Mouse (Mus musculus) intestine, embryonic 15.5 days (tissue): Measurements from ENCODE around the gene Pecam1. TPM values are rescaled to one million over a fixed set of nuclear protein-coding genes. Genes with fewer than 3 reads are reported as not detected.

ENCODE experiments used
- ATAC-seq: fragments of 200-750 bp; cut with Nextera tagmentation; 2 replicates; pipeline ENCODE4 v1.8.0; 2017; ENCODE audit warnings: moderate TSS enrichment, moderate library complexity
- H3K27ac ChIP-seq: fragments of 300-500 bp; sonication (generic); 2 replicates; pipeline ENCODE4 v1.5.1; 2015; ENCODE audit warnings: mild to moderate bottlenecking, inconsistent platforms
- H3K27me3 ChIP-seq: fragments of 300-500 bp; sonication (generic); replicated peaks from 2 replicates; pipeline ENCODE4 v1.6.1; 2015; ENCODE audit warnings: inconsistent platforms
- H3K36me3 ChIP-seq: fragments of 300-500 bp; sonication (generic); 2 replicates; pipeline ENCODE4 v1.6.1; 2015; ENCODE audit warnings: inconsistent platforms
- H3K4me1 ChIP-seq: fragments of 300-500 bp; sonication (generic); replicated peaks from 2 replicates; pipeline ENCODE4 v1.6.1; 2015; ENCODE audit warnings: inconsistent platforms
- H3K4me2 ChIP-seq: fragments of 300-500 bp; sonication (generic); replicated peaks from 2 replicates; pipeline ENCODE4 v1.6.1; 2015; ENCODE audit warnings: mild to moderate bottlenecking, inconsistent platforms
- H3K4me3 ChIP-seq: fragments of 300-500 bp; sonication (generic); replicated peaks from 2 replicates; pipeline ENCODE4 v1.5.1; 2015; ENCODE audit warnings: inconsistent platforms
- H3K9ac ChIP-seq: fragments of 300-500 bp; sonication (generic); 2 replicates; pipeline ENCODE4 v1.6.1; 2015; ENCODE audit warnings: inconsistent platforms
- H3K9me3 ChIP-seq: fragments of 300-500 bp; sonication (generic); 2 replicates; pipeline ENCODE4 v1.6.1; 2016; ENCODE audit warnings: inconsistent platforms
- WGBS: fragments of 180-500 bp; shearing (Covaris S2); methylation state at CpG from one replicate; pipeline ENCODE4 v1.1.7; 2015; 5-methylcytosine and 5-hydroxymethylcytosine counted together
- polyA plus RNA-seq: library from polyadenylated mRNA; unstranded; fragments of >200 nt; fragmentation: Nextera tagmentation; extraction: Ambion mirVana; gene quantifications from 2 replicates; pipeline ENCODE4 v1.2.1, GENCODE M21; 2015

The Pecam1 gene
- polyA plus RNA-seq, 1 experiment from 2014 or later, result 49.3 TPM

DNA sequence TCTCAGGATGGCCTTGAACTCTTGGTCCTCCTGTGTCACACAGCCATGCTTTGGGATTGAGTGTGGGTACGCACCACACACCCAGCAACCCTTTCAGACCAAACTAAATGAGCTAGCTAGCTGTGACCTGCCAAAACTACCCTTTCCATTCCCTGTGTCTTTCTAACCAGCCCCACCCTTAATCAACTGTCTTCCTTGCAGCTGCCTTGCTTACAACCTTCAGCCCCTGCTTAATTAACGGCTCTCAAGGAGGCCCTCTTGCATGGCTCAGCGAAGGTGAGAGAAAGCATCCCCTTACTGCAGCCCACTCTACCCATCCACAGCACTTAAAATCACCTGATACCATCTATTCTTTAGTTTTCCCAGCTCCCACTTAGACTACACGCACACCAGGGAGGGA, 73.1 kb downstream of the Pecam1 start:
- peaks cover 18% of the 10 kb centered on the region for H3K4me1 ChIP-seq
- no peak overlapping the region for H3K4me2 ChIP-seq
- 79% methylated on average over 4 of the region's 4 CpGs for WGBS
- H3K9me3 ChIP-seq, result no peaks in the 10 kb centered on the region
- no peak overlapping the region for H3K4me3 ChIP-seq
- no peaks in the 10 kb centered on the region for H3K27me3 ChIP-seq
- ATAC-seq, result no peak
- no peak overlapping the region for H3K27ac ChIP-seq
- no peaks in the 10 kb centered on the region for H3K36me3 ChIP-seq
- no peak overlapping the region for H3K9ac ChIP-seq

DNA sequence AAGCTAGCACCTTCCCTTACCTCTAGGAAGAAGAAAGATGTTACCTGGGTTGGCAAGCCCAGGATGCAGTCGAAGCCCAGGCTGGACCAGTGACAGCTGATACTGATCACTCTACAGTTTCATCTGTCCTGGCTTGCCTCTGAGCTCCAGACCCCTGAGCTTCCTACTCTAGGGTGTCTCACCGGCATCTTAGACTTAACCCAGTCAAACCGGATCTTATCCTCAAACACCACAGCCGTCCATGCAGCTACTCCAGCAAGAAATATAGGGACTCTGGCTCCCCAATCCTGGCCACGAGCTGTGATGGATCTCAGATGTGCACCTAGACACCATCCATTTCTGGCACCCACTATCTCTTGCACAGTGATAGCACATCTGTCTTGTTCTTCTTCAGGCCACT, 74.6 kb downstream of the Pecam1 start:
- no peak overlapping the region for H3K4me2 ChIP-seq
- no peak overlapping the region for H3K9ac ChIP-seq
- ATAC-seq, result no peak
- peaks cover 18% of the 10 kb centered on the region for H3K4me1 ChIP-seq
- no peak overlapping the region for H3K4me3 ChIP-seq
- H3K27ac ChIP-seq, result no peak overlapping the region
- H3K9me3 ChIP-seq, result no peaks in the 10 kb centered on the region
- WGBS, result 82% methylated on average over 5 of the region's 5 CpGs
- H3K36me3 ChIP-seq, result no peaks in the 10 kb centered on the region
- no peaks in the 10 kb centered on the region for H3K27me3 ChIP-seq

DNA sequence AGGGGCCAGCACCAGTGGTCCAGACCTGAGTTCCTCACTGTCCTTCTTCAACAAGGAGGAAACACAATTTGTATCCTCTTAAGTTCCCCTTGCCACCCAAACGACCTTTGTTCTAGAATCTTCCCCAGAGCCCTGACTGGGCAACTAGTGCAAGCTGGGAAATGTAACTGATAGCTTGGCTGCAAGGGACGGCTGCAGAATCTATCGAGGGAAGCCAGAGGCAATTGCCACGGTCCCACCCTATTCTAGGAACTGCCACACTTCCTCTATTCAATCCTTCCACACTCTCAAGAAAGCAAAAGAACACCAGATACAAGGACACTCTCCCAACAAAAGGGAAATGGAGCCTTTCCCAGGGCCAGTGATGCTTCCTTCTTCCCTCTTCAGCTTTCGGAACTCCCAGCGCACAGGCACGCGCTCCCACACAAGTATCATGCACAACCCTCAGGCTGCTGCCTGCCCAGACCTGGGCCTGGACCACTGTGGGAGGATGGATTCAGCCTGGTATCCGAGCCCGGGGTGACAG, 75.2 kb downstream of the Pecam1 start:
- 52% methylated on average over 10 of the region's 10 CpGs for WGBS

DNA sequence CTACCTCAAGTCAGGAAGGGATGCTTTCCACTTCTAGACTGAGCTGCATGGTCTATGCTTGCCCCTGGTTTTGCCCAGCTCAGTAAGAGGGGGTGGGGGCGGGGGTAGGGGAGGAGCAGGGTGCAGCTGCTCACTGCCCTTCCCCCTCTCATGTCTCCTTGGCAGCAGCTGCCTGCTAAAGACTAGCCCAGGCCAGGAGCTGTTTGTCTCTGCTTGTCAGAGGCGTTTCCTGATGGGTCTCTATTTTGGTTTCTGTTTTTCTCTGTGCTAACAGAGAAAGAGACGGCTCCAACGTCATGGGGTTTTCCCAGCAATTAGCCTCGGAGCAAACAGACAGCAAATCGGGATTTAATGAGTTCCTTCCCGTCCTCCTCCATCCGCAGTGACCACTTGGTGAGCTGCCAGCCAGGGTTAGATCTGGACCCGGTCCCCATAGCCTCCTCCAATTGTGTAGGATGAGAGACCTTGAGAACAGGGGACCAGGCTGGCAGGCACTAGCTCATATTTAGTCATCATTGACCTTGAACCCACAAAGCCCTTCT, 75.7 kb downstream of the Pecam1 start:
- Histone ChIP-seq H3K27ac (peak overlapping the region; percentile 72), H3K4me2 (peak overlapping the region; percentile 51), H3K4me1 (peaks cover 20% of the 10 kb centered on the region), H3K27me3 (no peaks in the 10 kb centered on the region), H3K4me3 (0 out of 2 replicates have a peak overlapping the region, but pooled peaks have one; percentile 9), H3K36me3 (no peaks in the 10 kb centered on the region), H3K9ac (no peak overlapping the region), H3K9me3 (no peaks in the 10 kb centered on the region)
- 4% methylated on average over 9 of the region's 9 CpGs for WGBS
- peak; percentile 78 for ATAC-seq

More for the DNA sequence above, 75.2 kb downstream of the Pecam1 start:
- ATAC-seq, result peak; percentile 31
- Histone ChIP-seq H3K9me3 (no peaks in the 10 kb centered on the region), H3K36me3 (no peaks in the 10 kb centered on the region), H3K27ac (peak overlapping the region; percentile 72; the same call in 1 of the 2 replicates), H3K4me3 (no peak overlapping the region), H3K9ac (no peak overlapping the region), H3K4me2 (peak overlapping the region; percentile 51; the same call in 1 of the 2 replicates), H3K4me1 (peaks cover 18% of the 10 kb centered on the region), H3K27me3 (no peaks in the 10 kb centered on the region)

GRCm38 (mm10) chr11:106673727-106674611, 76.5 kb downstream of the Pecam1 start:
- no peak overlapping the region for H3K9ac ChIP-seq
- no peak for ATAC-seq
- H3K4me3 ChIP-seq, result no peak overlapping the region
- no peaks in the 10 kb centered on the region for H3K27me3 ChIP-seq
- H3K4me2 ChIP-seq, result peak overlapping the region; percentile 51
- H3K27ac ChIP-seq, result peak overlapping the region; percentile 72
- no peaks in the 10 kb centered on the region for H3K9me3 ChIP-seq
- WGBS, result 65% methylated on average over 8 of the region's 8 CpGs
- no peaks in the 10 kb centered on the region for H3K36me3 ChIP-seq
- peaks cover 22% of the 10 kb centered on the region for H3K4me1 ChIP-seq

DNA sequence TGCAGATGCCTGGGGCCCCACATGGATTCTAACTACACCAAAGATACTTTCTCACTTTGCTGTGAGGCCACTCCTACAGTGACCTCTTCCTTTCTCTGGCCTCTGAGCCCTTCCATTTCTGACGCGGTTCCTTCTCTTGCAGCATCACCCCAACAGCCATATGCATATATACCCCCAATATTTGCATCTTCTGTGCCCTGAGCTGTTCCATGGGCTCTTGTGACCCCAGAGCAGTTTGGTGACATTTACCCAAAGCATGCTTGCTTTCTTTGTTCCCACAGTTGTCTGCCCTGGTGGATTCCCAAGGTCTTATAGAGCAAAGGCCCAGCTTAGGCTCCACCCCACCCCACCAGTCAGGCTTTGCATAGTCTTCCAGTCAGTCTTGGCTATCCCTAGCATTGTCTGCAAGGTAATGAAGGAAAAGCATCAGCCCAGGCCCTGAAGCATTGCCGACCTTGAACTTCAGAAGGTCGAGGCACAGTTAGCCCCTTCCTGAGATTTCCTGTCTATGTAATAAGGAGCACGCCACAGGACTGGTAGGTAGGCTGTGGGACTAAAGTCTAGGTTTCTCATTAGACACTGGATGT, 77.4 kb downstream of the Pecam1 start:
- Histone ChIP-seq H3K4me1 (peaks cover 22% of the 10 kb centered on the region), H3K4me3 (no peak overlapping the region), H3K9ac (no peak overlapping the region), H3K9me3 (no peaks in the 10 kb centered on the region), H3K27me3 (no peaks in the 10 kb centered on the region), H3K27ac (no peak overlapping the region), H3K4me2 (no peak overlapping the region), H3K36me3 (no peaks in the 10 kb centered on the region)
- ATAC-seq, result no peak
- WGBS, result 81% methylated on average over 5 of the region's 5 CpGs

DNA sequence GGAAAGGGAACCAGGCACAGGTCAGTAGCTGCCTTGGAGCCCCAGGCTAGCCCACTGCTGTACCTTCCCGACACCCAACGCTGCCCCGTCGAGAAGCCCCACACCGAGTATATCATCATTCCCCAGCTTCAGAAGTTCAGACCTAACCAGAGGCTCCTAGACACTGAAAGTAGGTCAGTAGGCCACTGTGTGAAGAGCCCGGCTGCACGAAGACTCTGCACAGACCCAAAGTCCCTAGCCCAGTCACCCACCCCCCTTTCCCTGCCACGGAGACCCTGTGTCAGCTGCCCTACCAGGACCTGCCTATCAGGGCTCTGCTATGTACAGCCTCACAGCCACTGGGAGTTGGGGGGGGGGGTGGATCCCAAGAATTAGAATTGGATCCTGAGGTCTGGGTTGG, 78.6 kb downstream of the Pecam1 start:
- H3K27me3 ChIP-seq, result no peaks in the 10 kb centered on the region
- no peaks in the 10 kb centered on the region for H3K36me3 ChIP-seq
- H3K4me3 ChIP-seq, result no peak overlapping the region
- H3K4me1 ChIP-seq, result peaks cover 22% of the 10 kb centered on the region
- H3K4me2 ChIP-seq, result no peak overlapping the region
- ATAC-seq, result no peak
- H3K9ac ChIP-seq, result no peak overlapping the region
- no peaks in the 10 kb centered on the region for H3K9me3 ChIP-seq
- no peak overlapping the region for H3K27ac ChIP-seq
- WGBS, result 87% methylated on average over 8 of the region's 8 CpGs

DNA sequence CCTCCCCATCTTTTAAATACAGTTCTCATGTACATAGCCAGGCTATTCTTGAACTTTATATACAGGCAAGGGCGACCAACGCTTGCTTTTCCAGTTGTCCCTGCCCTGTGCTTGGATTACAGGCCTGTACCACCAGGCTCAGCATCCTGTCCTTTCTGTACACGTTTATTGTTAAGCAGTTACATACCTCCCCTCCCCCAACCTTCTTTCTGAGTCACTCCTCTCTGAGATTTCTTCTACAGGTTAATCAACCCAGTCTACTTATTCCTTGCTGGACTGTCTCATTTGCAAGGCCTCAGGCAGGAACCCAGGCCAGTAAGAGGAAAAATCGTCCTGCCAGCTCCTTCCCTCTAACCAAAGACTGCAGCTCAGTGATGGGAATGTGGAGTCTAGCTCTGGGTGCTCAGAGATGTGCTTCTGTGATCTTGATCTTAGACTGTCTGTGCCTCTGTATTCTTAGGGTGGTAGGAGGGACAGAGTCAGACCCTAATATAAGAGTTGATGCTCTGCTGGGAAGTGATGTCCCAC, 79.4 kb downstream of the Pecam1 start:
- no peak overlapping the region for H3K4me3 ChIP-seq
- no peaks in the 10 kb centered on the region for H3K27me3 ChIP-seq
- H3K4me2 ChIP-seq, result no peak overlapping the region
- no peak for ATAC-seq
- no peak overlapping the region for H3K9ac ChIP-seq
- 68% methylated on average over 4 of the region's 4 CpGs for WGBS
- peaks cover 22% of the 10 kb centered on the region for H3K4me1 ChIP-seq
- no peaks in the 10 kb centered on the region for H3K9me3 ChIP-seq
- H3K36me3 ChIP-seq, result no peaks in the 10 kb centered on the region
- no peak overlapping the region for H3K27ac ChIP-seq

- H3K4me2 ChIP-seq, result no peak overlapping the region
- no peaks in the 10 kb centered on the region for H3K27me3 ChIP-seq
- no peaks in the 10 kb centered on the region for H3K36me3 ChIP-seq
- no peaks in the 10 kb centered on the region for H3K9me3 ChIP-seq
- H3K4me3 ChIP-seq, result no peak overlapping the region
- no peak overlapping the region for H3K27ac ChIP-seq
- H3K4me1 ChIP-seq, result peaks cover 21% of the 10 kb centered on the region
- 81% methylated on average over 3 of the region's 3 CpGs for WGBS
- ATAC-seq, result no peak
- H3K9ac ChIP-seq, result no peak overlapping the region
These were observed 80.2 kb downstream of the Pecam1 start for GRCm38 (mm10) chr11:106670266-106670665.

DNA sequence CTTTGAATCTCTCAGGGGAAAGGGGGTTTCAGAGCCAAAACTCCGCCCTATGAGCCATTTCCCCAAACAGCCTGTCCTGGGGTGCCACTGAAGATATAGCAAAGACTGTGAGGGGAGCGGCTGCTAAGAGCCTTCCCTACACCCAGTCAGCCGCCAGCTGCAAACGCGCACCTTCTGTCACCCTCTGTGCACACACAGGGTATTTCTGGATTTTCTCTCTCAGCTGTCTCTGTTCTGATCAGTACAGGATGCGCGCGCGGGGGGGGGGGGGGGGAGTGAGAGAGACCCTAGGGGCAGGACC, 80.6 kb downstream of the Pecam1 start:
- Histone ChIP-seq H3K27me3 (no peaks in the 10 kb centered on the region), H3K4me3 (no peak overlapping the region), H3K27ac (no peak overlapping the region), H3K36me3 (no peaks in the 10 kb centered on the region), H3K9ac (no peak overlapping the region), H3K9me3 (no peaks in the 10 kb centered on the region), H3K4me1 (peaks cover 17% of the 10 kb centered on the region), H3K4me2 (no peak overlapping the region)
- WGBS, result 18% methylated on average over 8 of the region's 9 CpGs
- no peak for ATAC-seq

DNA sequence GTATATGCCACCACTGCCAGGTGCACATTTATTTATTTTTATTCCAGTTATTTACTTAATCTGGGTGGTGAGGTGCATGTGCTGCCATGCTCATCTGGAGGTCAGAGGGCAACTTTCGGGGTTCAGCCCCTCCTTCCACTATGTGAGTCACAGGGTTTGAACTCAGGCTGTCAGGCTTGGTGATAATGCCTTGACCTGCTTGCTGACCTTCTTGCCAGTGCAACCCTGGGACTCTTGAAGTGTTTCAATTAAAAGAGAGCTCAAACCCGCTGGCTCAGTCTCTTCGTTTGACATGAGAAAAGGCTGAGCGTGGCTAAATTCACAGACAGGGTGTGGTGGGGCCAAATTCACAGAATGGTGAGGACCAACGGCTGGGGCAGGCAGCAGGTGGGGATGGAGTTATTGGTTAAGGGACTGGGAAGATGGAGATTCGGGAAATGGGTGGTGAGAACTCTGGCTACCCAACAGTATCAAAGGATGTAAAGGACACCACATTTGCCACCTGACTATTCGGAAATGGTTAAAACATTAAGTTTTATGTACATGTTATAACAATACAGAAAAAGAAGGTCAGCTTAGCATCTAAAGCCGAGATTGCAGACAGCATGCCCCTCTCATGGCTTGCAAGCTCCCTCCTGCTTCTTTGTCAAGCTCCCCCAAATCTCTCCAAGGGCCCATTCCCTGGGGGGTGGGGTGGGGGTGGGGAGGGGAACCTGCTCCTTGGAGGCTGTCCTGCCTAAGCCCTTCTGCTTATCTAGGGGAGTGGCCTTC, 81.1 kb downstream of the Pecam1 start:
- Histone ChIP-seq H3K4me3 (no peak overlapping the region), H3K9ac (no peak overlapping the region), H3K36me3 (no peaks in the 10 kb centered on the region), H3K27me3 (no peaks in the 10 kb centered on the region), H3K9me3 (no peaks in the 10 kb centered on the region), H3K4me1 (peaks cover 11% of the 10 kb centered on the region), H3K4me2 (no peak overlapping the region), H3K27ac (no peak overlapping the region)
- ATAC-seq, result no peak
- WGBS, result 44% methylated on average over 8 of the region's 8 CpGs

DNA sequence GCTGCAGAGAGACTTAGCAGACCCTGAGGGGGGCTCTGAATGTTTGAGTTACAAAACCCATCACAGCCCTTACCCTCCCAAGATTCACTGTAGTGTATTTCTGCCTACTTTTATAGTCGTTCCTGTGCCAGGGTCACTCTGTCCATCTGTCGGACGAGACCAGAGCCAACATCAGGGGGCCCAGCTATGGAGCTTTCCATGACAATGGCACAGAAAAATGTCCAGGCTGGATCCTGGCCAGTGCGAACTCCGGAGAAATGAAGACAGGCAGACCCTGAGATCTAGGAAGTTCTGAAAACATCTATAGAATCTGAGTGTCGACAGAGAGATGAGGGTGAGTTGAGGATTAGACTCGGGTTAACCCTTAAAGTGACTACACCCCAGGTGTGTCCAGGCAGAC, 82.1 kb downstream of the Pecam1 start:
- Histone ChIP-seq H3K9ac (no peak overlapping the region), H3K4me3 (no peak overlapping the region), H3K4me1 (peaks cover 4% of the 10 kb centered on the region; the same call in 1 of the 2 replicates), H3K36me3 (no peaks in the 10 kb centered on the region), H3K4me2 (no peak overlapping the region), H3K27me3 (no peaks in the 10 kb centered on the region), H3K9me3 (no peaks in the 10 kb centered on the region), H3K27ac (no peak overlapping the region)
- no peak for ATAC-seq
- 56% methylated on average over 7 of the region's 7 CpGs for WGBS
